7 mouse cellular contexts compared by ENCODE assay signal in the genomic region with DNA sequence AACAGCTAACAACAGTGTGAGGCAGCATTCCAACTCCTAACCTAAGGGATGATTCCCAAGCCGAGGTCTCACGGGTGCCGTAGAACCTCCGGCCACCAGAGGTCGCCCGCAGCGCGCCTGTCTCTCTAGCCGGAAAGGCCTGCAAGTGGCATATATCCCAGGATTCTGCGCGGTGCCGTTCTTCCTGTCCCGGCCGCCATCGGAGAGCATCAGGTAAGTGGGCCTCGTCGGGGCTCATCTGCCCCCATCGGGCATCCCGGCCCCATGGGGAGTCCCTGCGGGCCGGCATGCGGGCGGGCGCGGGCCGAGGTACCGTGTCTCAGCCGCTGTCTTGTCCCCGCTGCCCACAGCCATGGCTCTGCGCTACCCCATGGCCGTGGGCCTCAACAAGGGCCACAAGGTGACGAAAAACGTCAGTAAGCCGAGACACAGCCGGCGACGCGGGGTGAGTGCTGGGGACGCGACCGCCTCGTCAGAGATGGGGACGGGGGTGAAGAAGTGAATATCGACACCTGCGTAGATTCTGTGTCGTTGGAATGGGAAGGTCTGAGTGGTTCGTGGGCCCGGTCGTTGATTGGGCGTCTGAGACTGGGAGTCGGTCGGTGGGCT. TPM values are rescaled to one million over a fixed set of nuclear protein-coding genes. Genes with fewer than 3 reads are reported as not detected.
DNase-seq lines count a peak whose midpoint lies in the region; ATAC-seq lines count a peak whose summit lies in the region.

TSS of gene Rpl36 (plus strand) at position 181 of the 609 bp plus-strand sequence.

- peak; percentile 32 for ATAC-seq in embryonic facial prominence, embryonic 11.5 days (replicated peaks; ENCODE audit: insufficient number of reproducible peaks, low FRiP score, low TSS enrichment, low read depth)
- ATAC-seq in limb, embryonic 11.5 days (ENCODE audit: insufficient number of reproducible peaks, low FRiP score, low TSS enrichment, low read depth) = peak; percentile 45; the same call in 1 of the 2 replicates
- ATAC-seq in midbrain, embryonic 14.5 days (ENCODE audit: low FRiP score, low TSS enrichment) = peak; percentile 62

- peak within 1 kb of the TSS; percentile 78 for H3K27ac ChIP-seq in embryonic facial prominence, embryonic 11.5 days (replicated peaks; ENCODE audit: low read depth, low read length)
- peak within 1 kb of the TSS; percentile 85 for H3K27ac ChIP-seq in limb, embryonic 11.5 days (replicated peaks; ENCODE audit: low read depth, low read length)
- peak within 1 kb of the TSS; percentile 91 for H3K27ac ChIP-seq in midbrain, embryonic 14.5 days (replicated peaks; ENCODE audit: low read depth, low read length)

- H3K4me2 ChIP-seq in embryonic facial prominence, embryonic 11.5 days (ENCODE audit: low read depth, low read length) = peak within 1 kb of the TSS; percentile 88
- peak within 1 kb of the TSS; percentile 84 for H3K4me2 ChIP-seq in limb, embryonic 11.5 days (ENCODE audit: low read depth, severe bottlenecking)
- peak within 1 kb of the TSS; percentile 70 for H3K4me2 ChIP-seq in midbrain, embryonic 14.5 days (ENCODE audit: low read length)

- H3K9ac ChIP-seq in embryonic facial prominence, embryonic 11.5 days (replicated peaks; ENCODE audit: low read length) = peak within 1 kb of the TSS; percentile 86
- peak within 1 kb of the TSS; percentile 84 for H3K9ac ChIP-seq in limb, embryonic 11.5 days (ENCODE audit: low read length)
- H3K9ac ChIP-seq in midbrain, embryonic 14.5 days (replicated peaks; ENCODE audit: low read length) = peak within 1 kb of the TSS; percentile 67

- H3K36me3 ChIP-seq in embryonic facial prominence, embryonic 11.5 days (replicated peaks; ENCODE audit: control insufficient read depth, insufficient read depth, low read depth, low read length) = peaks cover 11% of the 10 kb centered on the region
- peaks cover 27% of the 10 kb centered on the region for H3K36me3 ChIP-seq in limb, embryonic 11.5 days (ENCODE audit: control insufficient read depth, insufficient read depth, low read length)
- peaks cover 44% of the 10 kb centered on the region for H3K36me3 ChIP-seq in midbrain, embryonic 14.5 days (ENCODE audit: control insufficient read depth, insufficient read depth, low read length)

- no peaks in the 10 kb centered on the region for H3K27me3 ChIP-seq in embryonic facial prominence, embryonic 11.5 days (ENCODE audit: control insufficient read depth, insufficient read depth, low read length)
- H3K27me3 ChIP-seq in limb, embryonic 11.5 days (ENCODE audit: control insufficient read depth, insufficient read depth, low read length) = no peaks in the 10 kb centered on the region
- H3K27me3 ChIP-seq in midbrain, embryonic 14.5 days (ENCODE audit: control insufficient read depth, insufficient read depth, low read length) = no peaks in the 10 kb centered on the region

- WGBS in embryonic facial prominence, embryonic 11.5 days = under 1% methylated on average over 52 of the region's 52 CpGs
- WGBS in limb, embryonic 11.5 days = under 1% methylated on average over 52 of the region's 52 CpGs
- WGBS in midbrain, embryonic 14.5 days = under 1% methylated on average over 52 of the region's 52 CpGs

- H3K4me1 ChIP-seq in embryonic facial prominence, embryonic 11.5 days (ENCODE audit: control insufficient read depth, insufficient read depth, low read length) = peaks cover 7% of the 10 kb centered on the region
- peaks cover 12% of the 10 kb centered on the region for H3K4me1 ChIP-seq in limb, embryonic 11.5 days (ENCODE audit: control insufficient read depth, insufficient read depth, low read length)
- H3K4me1 ChIP-seq in midbrain, embryonic 14.5 days (ENCODE audit: control insufficient read depth, insufficient read depth, low read length) = peaks cover 22% of the 10 kb centered on the region

- peak; percentile 97 for DNase-seq in adrenal gland, postnatal 14 days
- peak; percentile 95 for DNase-seq in embryonic facial prominence, embryonic 11.5 days (ENCODE audit: low spot score)
- DNase-seq in heart, adult 11 months = peak; percentile 99
- DNase-seq in kidney, adult 18-20 months = peak; percentile 97
- peak; percentile 99 for DNase-seq in limb, embryonic 11.5 days (ENCODE audit: low spot score)
- DNase-seq in midbrain, embryonic 14.5 days = peak; percentile 97
- peak; percentile 85 to 94 for DNase-seq in spleen, adult 18-20 months

- peak within 1 kb of the TSS; percentile 75 for H3K4me3 ChIP-seq in embryonic facial prominence, embryonic 11.5 days (ENCODE audit: low read depth, low read length)
- peak within 1 kb of the TSS; percentile 67 for H3K4me3 ChIP-seq in limb, embryonic 11.5 days (ENCODE audit: low read depth, low read length)
- H3K4me3 ChIP-seq in midbrain, embryonic 14.5 days (replicated peaks; ENCODE audit: low read depth, low read length) = peak within 1 kb of the TSS; percentile 68

- no peaks in the 10 kb centered on the region for H3K9me3 ChIP-seq in embryonic facial prominence, embryonic 11.5 days (replicated peaks; ENCODE audit: control insufficient read depth, low read length)
- H3K9me3 ChIP-seq in limb, embryonic 11.5 days (ENCODE audit: control insufficient read depth, low read length) = no peaks in the 10 kb centered on the region
- H3K9me3 ChIP-seq in midbrain, embryonic 14.5 days (ENCODE audit: control insufficient read depth, low read length) = no peaks in the 10 kb centered on the region

RNA-seq across cellular contexts. Expression of gene Rpl36, which starts in this region (rescaled TPM):
- total RNA-seq in adrenal gland, postnatal 14 days (2021) = 845 and 964 TPM in 2 replicates
- polyA plus RNA-seq in embryonic facial prominence, embryonic 11.5 days (2014; fragmentation: Nextera tagmentation; extraction: Ambion mirVana) = 1,376 and 1,538 TPM in 2 replicates
- polyA plus RNA-seq in limb, embryonic 11.5 days (2014; fragmentation: Nextera tagmentation; extraction: Ambion mirVana) = 1,726 and 1,764 TPM in 2 replicates
- 1,168 and 1,300 TPM in 2 replicates for polyA plus RNA-seq in midbrain, embryonic 14.5 days (2014; fragmentation: Nextera tagmentation; extraction: Ambion mirVana)

Comparison
In these comparisons a context has a peak if more than half of its experiments do, and no peak if none do; other contexts are left out.
1. Peak in every context shown above with its lines: DNase-seq, ATAC-seq, H3K4me3 ChIP-seq and H3K27ac ChIP-seq.